Mouse (Mus musculus): ENCODE measurements around the gene Prkce.
A peak's percentile ranks its signal among the peaks of the same experiment; 100 is the strongest.

Gene Prkce

DNA sequence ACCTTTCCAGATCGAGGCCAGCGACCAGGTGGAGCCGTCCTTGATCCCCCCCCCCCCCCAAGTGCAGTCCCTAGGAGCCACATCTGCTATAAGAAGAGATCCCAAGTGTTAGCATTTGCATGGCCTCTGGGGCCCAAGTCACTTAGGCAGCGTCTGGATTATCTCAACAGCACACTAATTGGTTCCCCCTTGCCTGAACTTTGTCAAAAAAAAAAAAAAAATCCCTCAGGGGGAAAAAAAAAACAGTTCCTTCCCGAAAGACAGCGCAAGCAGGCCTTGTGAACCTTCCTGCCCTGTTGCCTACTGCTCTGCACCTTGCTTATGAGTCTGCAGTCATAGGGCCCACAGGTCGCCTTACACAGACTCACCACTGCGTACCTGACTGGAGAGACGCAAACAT lies 7.9 kb downstream of the Prkce start:
- DNase-seq (ENCODE audit: low read depth, low spot score), result no peak

DNA sequence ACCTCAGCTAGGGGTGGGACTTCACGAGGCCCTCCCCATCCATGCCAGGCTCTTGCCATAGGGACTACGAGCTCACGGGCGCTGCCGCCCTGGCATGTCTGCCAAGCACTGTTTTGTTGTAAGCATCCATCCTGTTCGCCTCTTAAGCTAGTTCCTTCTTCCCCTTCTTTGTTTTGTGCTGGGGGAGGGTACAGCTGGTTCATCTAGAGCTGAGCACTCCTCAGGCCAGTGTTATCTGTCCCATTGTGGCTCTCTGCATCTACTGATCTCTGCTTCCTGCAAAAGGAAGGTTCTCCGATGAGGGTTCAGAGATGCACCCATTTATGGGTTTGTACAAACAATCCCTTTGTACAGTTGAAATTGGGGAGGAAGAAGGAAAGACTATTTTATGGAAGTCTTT lies 9.1 kb downstream of the Prkce start:
- DNase-seq (ENCODE audit: low read depth, low spot score), result no peak

GRCm38 (mm10) chr17:86183788-86184187 lies 16.2 kb downstream of the Prkce start:
- no peak for DNase-seq (ENCODE audit: low read depth, low spot score)

- no peak for DNase-seq (ENCODE audit: low read depth, low spot score)
Measured at GRCm38 (mm10) chr17:86184552-86185209, 17.1 kb downstream of the Prkce start.

- DNase-seq (ENCODE audit: low read depth, low spot score), result peak; percentile 21
Measured at GRCm38 (mm10) chr17:86185584-86185983, 18.0 kb downstream of the Prkce start.

DNA sequence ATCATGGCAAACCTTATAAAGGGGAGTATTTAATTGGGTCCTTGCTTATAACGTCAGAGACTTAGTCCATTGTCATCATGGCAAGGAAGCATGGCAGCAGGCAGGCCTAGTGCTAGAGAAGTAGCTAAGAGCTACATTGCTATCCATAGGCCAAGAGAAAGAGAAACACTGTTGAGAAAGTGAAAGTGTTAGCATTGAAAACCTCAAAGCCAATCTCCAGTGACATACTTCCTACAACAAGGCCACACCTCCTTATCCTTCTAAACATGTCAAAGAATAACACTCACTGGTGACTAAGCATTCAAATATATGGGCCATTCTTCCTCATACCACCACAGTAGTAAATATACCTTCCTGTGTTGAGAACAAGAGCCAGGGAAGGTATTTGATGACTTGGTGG lies 20.2 kb downstream of the Prkce start:
- no peak for DNase-seq (ENCODE audit: low read depth, low spot score)

GRCm38 (mm10) chr17:86193979-86194378 lies 26.4 kb downstream of the Prkce start:
- no peak for DNase-seq (ENCODE audit: low read depth, low spot score)

- DNase-seq (ENCODE audit: low read depth, low spot score), result no peak
Measured at GRCm38 (mm10) chr17:86194921-86195320, 27.3 kb downstream of the Prkce start.

DNA sequence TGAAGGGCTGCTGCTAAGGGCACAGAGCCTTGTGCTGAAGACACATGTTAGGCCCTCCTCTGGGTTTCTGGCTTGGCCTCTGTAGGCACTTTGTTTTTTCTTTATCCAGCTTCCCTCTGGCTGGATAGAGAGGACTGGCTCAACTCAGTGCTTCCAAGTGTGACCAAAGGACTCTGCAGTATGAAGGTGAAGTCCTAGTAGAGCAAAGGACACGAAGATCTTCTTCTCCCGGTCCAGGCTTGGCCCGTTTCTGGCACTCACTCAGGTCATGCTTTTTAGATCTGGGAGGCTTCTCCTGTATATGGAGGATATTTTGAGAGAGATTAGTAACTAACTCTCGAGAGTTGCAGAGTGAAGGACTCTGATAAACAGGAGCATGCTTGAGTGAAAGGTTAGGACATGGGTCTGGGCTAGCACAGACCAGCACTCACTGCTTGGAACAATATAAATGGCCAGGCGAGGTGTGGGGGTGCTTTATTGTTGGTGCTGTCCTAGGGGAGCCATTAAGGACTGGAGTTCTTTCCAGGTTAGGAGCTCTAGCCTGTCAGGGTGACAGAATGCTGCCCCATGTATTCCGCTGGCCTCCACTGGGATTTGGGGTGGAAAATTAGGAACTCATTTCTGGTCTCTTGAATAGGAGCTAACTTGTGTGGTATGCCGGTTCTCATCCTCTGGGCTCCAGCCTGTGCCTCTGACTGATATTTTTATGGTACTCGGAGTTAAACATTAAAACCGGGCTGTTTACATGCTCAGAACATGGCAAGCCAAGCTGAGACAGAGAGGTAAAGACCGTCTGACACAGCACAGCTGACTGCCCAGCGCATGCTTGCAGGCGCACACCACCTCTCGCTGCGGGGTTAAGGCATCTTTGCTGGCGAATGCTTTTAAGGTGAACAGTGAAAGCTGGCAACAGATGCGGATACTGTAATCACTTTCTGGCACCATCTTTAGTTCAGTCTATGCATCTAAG lies 31.2 kb downstream of the Prkce start:
- DNase-seq (ENCODE audit: low read depth, low spot score), result no peak

DNA sequence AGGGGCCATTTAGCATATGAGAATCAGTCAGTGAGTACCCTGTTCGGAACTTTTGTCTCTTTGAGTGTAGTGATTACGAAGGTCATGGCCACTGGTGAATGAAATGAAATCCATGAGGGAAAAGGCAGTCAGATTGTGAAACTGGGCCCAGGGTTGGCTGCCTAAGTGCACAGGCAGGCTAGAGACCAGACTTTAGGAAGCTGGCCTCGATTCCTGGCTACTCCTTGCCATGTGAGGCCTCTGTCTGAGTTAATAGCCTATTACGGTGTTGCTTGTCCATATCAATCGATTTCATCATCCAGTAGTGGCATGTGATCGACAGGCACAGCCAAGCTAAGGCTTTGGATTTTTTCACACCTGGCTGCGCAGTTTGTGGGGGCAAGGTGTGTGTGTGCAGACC lies 34.4 kb downstream of the Prkce start:
- no peak for DNase-seq (ENCODE audit: low read depth, low spot score)

DNA sequence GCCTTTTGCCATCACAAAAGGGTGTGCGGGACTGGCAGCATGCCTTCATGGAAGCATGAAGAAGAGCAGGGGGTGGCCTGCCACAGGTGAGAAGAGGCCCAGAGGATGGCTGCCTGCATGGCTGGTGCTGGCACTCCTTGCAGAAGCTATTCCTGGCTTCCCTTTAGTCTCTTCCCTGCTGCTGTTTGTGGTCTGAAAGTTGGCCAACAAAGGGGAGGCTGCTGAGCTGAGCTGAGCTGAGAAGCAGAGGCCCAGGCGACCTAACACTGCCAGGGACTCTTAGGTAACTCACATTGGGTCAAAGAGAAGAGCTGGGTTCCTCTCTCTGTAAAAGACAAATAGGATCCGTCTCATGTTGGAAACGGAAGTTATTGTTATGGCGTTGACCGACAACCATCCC lies 35.4 kb downstream of the Prkce start:
- no peak for DNase-seq (ENCODE audit: low read depth, low spot score)

DNA sequence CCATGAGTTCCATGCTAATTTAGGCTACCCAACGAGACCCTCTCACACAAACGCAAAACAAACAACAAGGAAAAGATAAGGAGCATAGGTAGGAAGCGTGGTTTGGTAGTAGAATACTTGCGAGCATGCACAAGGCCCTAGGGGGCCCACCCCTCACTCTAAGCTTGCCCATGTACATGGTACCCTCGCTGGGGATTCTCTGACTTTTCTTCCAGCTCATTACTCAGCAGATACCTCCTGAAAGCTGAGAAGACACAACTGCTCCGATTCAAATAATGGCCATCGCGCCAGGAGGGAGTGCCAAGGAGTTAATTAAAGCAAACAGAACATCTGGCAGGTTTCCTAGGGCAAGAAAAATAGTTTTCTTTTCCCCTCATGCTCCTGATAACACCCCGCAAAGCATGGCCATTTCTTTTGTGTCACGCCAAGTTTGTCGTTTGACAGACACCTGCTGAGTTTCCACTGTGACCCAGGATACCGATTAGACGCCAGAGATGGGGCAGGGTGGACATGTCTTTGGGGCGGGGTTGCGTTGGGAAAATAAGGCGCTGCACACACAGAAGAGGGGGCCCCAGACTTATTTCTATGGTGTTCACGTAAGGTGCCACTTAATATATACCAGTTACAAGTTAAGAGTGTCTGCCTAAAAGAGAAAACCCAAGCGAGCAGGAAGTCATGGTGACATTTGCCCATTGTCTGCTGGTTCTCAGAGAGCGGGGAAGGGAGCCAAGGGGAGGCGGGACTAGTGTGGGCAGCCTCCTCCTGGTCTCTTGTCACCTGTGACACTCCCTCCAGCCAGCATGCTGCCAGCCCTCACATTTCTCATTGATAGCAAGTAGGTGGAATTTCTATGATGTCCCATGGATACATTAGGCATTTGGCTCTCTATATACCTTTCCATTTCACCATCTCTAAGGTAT lies 36.2 kb downstream of the Prkce start:
- no peak for DNase-seq (ENCODE audit: low read depth, low spot score)

DNA sequence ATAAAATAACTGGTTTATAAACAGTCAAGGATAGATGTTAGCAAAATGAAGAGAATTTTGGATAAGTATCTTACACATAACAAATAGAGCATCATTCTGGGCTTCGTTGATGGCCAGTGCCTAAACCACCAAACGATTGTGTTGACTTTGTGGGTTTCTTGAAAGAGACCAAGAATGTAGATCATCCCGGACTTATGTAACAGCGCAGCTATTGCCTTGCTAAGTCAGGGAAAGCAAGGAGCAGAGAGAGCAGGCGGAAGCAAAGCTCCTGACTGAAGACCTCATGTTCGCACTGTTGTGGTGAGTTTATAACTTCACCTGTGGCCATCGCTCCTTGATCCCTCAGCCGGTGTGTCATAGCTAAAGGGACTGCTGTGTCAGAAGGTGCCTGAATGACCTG lies 38.7 kb downstream of the Prkce start:
- DNase-seq (ENCODE audit: low read depth, low spot score), result no peak

- DNase-seq (ENCODE audit: low read depth, low spot score), result no peak
Measured at GRCm38 (mm10) chr17:86208057-86208820, 40.7 kb downstream of the Prkce start.

GRCm38 (mm10) chr17:86208821-86209186 lies 41.2 kb downstream of the Prkce start:
- no peak for DNase-seq (ENCODE audit: low read depth, low spot score)

DNA sequence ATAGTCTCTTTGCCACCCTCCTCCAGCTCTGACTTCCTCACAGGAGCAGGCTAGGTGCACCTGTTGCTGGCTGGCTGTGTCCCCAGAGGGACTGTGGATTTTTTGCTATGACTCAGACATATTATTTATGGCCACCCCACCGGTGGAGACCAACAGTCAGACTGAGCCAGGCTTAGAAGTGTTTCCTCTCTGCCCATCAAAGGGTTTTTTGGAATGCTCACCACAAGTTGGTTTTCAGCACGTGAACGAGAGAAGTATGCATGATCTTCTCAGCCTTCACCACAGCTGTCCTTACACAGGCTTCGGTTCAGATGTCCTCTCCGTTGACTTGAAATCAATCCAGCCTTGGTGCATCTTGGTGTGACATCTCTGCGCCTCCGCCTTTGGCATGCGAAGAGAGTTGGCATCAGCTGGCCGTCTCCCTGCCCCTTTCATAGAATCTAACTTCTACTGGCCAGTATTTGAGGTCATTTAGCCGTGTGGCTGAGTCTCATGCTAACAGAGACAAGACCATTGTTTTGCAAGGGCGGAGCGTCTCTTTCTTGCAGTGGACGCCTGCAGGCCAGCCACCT lies 42.2 kb downstream of the Prkce start:
- no peak for DNase-seq (ENCODE audit: low read depth, low spot score)

DNA sequence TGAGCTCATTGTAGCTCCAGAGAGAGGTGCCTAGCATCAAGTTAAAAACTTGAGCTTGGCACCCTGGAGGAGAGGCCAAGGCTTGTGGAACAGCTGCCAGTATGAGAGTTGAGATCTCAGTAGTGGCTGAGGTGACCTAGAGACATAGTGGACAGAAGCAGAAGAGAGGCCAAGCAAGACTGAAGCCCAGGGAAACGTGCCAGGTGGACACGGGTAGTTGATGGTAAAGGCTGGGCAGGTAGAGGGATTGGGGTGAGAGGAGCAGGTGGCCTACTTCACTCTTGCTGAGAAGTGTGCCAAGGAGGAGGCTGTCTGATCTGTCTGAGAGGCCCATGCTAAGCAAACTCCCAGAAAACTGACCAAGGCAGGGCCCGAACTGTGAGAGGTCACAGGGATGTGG lies 44.6 kb downstream of the Prkce start:
- DNase-seq (ENCODE audit: low read depth, low spot score), result no peak

GRCm38 (mm10) chr17:86214285-86214684 lies 46.7 kb downstream of the Prkce start:
- no peak for DNase-seq (ENCODE audit: low read depth, low spot score)

DNA sequence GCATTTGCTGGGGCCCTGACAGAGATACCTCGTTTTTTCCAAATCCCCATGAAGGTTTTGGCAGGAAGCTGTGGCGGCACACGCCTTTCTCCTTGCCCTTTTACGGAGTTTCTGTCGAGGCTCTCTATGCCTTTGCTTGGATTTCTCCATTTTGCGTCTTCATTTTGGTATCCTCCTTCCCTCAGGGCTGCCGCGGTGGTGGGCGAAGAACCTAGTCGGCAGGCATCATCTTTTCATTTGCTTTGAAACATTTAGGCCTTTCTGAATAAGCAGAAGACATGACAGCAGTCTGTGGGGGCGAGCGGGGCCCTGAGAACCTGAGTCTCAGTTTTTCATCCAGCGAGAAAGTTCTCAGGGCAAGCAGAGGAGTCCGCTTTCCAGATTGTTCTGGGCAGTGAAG lies 47.2 kb downstream of the Prkce start:
- DNase-seq (ENCODE audit: low read depth, low spot score), result no peak

DNA sequence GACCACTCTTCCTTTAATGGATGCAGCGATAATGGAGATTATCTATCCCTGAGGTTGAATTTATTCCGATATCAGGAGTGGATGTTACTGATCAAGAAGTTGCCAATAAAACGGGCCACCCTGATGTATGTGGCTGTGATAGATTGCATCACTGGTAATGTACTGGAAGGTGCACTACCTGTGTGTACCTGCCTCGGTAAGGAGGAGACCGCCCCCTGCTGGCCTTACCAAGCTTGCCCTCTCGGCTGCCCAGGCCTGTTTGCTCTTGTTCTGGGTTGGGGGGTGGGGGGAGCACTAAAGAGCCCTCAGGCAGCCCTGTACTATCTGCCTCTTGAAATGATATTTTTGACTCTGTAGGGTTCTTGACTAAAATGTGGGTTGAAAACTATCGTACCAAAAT lies 48.2 kb downstream of the Prkce start:
- no peak for DNase-seq (ENCODE audit: low read depth, low spot score)

- DNase-seq (ENCODE audit: low read depth, low spot score), result no peak
Measured at GRCm38 (mm10) chr17:86217468-86217867, 49.9 kb downstream of the Prkce start.

Data from mesoderm, embryonic 11.5 days (tissue).